Mouse (Mus musculus): ENCODE results near the gene Tnrc18. TPM values are rescaled to one million over a fixed set of nuclear protein-coding genes. Genes with fewer than 3 reads are reported as not detected.

The Tnrc18 gene
- polyA plus RNA-seq, 1 experiment from 2014 or later: 44.0 TPM

DNA sequence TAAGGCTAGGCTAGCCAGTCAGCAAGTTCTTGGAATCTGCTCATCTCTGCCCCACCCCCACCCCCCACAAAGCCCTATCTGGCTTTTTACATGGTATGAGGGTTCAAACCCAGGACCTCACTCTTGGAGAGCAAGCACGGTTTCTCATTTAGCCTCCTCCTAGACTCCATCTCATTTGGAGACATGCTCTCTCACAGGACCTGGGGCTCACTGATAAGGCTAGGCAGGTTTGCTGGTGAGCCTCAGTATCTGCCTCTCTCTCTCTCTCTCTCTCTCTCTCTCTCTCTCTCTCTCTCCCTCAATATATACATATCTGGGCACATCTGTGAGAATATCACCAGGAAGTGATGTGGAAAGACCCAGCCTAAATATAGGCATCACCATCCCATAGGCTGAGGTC lies 138.4 kb downstream of the Tnrc18 start:
- DNase-seq (ENCODE audit: low spot score): no peak
- 94% methylated on average over 1 of the region's 1 CpGs for WGBS

DNA sequence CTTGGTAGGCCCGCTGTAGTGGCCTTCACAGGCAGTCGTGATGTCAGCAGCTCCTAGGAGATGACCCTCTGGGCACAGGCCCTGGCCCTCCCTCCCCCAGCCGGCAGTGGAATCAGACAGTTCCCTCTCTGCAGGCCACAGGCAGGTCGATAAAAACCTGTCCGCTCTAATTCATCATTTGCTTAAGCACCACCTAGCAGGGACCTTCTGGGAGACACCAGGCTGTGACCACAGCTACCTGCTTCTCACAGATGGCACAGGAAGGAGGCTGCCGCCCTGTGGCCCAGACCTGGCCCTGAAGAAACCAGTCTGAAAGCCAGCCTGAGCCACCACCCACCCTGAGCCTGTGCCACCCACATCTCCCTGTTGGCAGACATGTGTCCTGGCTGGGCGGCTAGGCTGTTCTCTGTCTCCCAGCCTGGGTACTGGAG lies 139.3 kb downstream of the Tnrc18 start:
- no peak for DNase-seq (ENCODE audit: low spot score)
- Histone ChIP-seq H3K4me1 (replicated peaks; ENCODE audit: control insufficient read depth, insufficient read depth, low read length) (no peaks in the 10 kb centered on the region), H3K36me3 (ENCODE audit: control insufficient read depth, insufficient read depth, low read length) (no peaks in the 10 kb centered on the region), H3K4me3 (ENCODE audit: low read depth, low read length) (no peak overlapping the region), H3K4me2 (replicated peaks; ENCODE audit: low read depth, low read length) (no peak overlapping the region), H3K27me3 (ENCODE audit: control insufficient read depth, insufficient read depth, low read length) (no peaks in the 10 kb centered on the region), H3K9ac (ENCODE audit: low read depth, low read length) (no peak overlapping the region), H3K9me3 (ENCODE audit: control insufficient read depth, low read length) (no peaks in the 10 kb centered on the region), H3K27ac (ENCODE audit: low read depth, low read length) (no peak overlapping the region)
- 55% methylated on average over 7 of the region's 7 CpGs for WGBS
- no peak for ATAC-seq (ENCODE audit: low FRiP score)

More for the DNA sequence above, 138.4 kb downstream of the Tnrc18 start:
- H3K27ac ChIP-seq (ENCODE audit: low read depth, low read length): no peak overlapping the region
- no peak overlapping the region for H3K4me3 ChIP-seq (ENCODE audit: low read depth, low read length)
- H3K27me3 ChIP-seq (ENCODE audit: control insufficient read depth, insufficient read depth, low read length): no peaks in the 10 kb centered on the region
- no peaks in the 10 kb centered on the region for H3K36me3 ChIP-seq (ENCODE audit: control insufficient read depth, insufficient read depth, low read length)
- H3K4me1 ChIP-seq (replicated peaks; ENCODE audit: control insufficient read depth, insufficient read depth, low read length): no peaks in the 10 kb centered on the region
- H3K9ac ChIP-seq (ENCODE audit: low read depth, low read length): no peak overlapping the region
- no peaks in the 10 kb centered on the region for H3K9me3 ChIP-seq (ENCODE audit: control insufficient read depth, low read length)
- H3K4me2 ChIP-seq (replicated peaks; ENCODE audit: low read depth, low read length): no peak overlapping the region
- no peak for ATAC-seq (ENCODE audit: low FRiP score)

Other genes with a start within 250 kb of the Tnrc18 start
- 5.0 TPM in 2 replicates for gene Mmd2, start 208.9 kb downstream of the Tnrc18 start, polyA plus RNA-seq (2014; fragmentation: Nextera tagmentation; extraction: Ambion mirVana)
- gene Wipi2, start 190.0 kb downstream of the Tnrc18 start, polyA plus RNA-seq (2014; fragmentation: Nextera tagmentation; extraction: Ambion mirVana): 43.3 and 52.0 TPM in 2 replicates
- 24.1 and 24.7 TPM in 2 replicates for gene Slc29a4, start 125.2 kb downstream of the Tnrc18 start, polyA plus RNA-seq (2014; fragmentation: Nextera tagmentation; extraction: Ambion mirVana)
- 12.1 and 14.5 TPM in 2 replicates for gene Fbxl18, start 77.8 kb upstream of the Tnrc18 start, polyA plus RNA-seq (2014; fragmentation: Nextera tagmentation; extraction: Ambion mirVana)
- gene Actb, start 89.1 kb upstream of the Tnrc18 start, polyA plus RNA-seq (2014; fragmentation: Nextera tagmentation; extraction: Ambion mirVana): 15,671 and 16,656 TPM in 2 replicates
- 570 and 615 TPM in 2 replicates for gene Fscn1, start 142.7 kb upstream of the Tnrc18 start, polyA plus RNA-seq (2014; fragmentation: Nextera tagmentation; extraction: Ambion mirVana)